Mouse (Mus musculus) hindbrain, embryonic 15.5 days (tissue): ENCODE measurements around the gene Coro2a. TPM values are rescaled to one million over a fixed set of nuclear protein-coding genes. Genes with fewer than 3 reads are reported as not detected.
"Not testable (repeated sequence)": the region's sequence is repeated elsewhere in the genome, so short reads cannot be mapped to it uniquely, and the experiment has no call there.

Experiments used
- ATAC-seq: fragments of 200-750 bp; cut with Nextera tagmentation; 2 replicates; pipeline ENCODE4 v1.8.0; 2017; ENCODE audit warnings: low read depth, moderate number of reproducible peaks, moderate TSS enrichment; ENCODE audit not compliant: low FRiP score
- H3K27ac ChIP-seq: fragments of 300-500 bp; sonication (generic); replicated peaks from 2 replicates; pipeline ENCODE4 v1.5.1; 2015; ENCODE audit warnings: mild to moderate bottlenecking, inconsistent platforms
- H3K27me3 ChIP-seq: fragments of 300-500 bp; sonication (generic); 2 replicates; pipeline ENCODE4 v1.6.1; 2015; ENCODE audit warnings: control low read depth, inconsistent platforms
- H3K36me3 ChIP-seq: fragments of 300-500 bp; sonication (generic); 2 replicates; pipeline ENCODE4 v1.6.1; 2015; ENCODE audit warnings: control low read depth, inconsistent platforms
- H3K4me1 ChIP-seq: fragments of 300-500 bp; sonication (generic); replicated peaks from 2 replicates; pipeline ENCODE4 v1.6.1; 2015; ENCODE audit warnings: control low read depth, inconsistent platforms
- H3K4me2 ChIP-seq: fragments of 300-500 bp; sonication (generic); 2 replicates; pipeline ENCODE4 v1.6.1; 2015; ENCODE audit warnings: moderate library complexity, mild to moderate bottlenecking, inconsistent platforms
- H3K4me3 ChIP-seq: fragments of 300-500 bp; sonication (generic); 2 replicates; pipeline ENCODE4 v1.5.1; 2015; ENCODE audit warnings: mild to moderate bottlenecking, inconsistent platforms
- H3K9ac ChIP-seq: fragments of 300-500 bp; sonication (generic); 2 replicates; pipeline ENCODE4 v1.6.1; 2015; ENCODE audit warnings: inconsistent platforms
- H3K9me3 ChIP-seq: fragments of 300-500 bp; sonication (generic); 2 replicates; pipeline ENCODE4 v1.6.1; 2016; ENCODE audit warnings: control low read depth, inconsistent platforms
- WGBS: fragments of 180-500 bp; shearing (Covaris S2); methylation state at CpG from one replicate; pipeline ENCODE4 v1.1.7; 2015; 5-methylcytosine and 5-hydroxymethylcytosine counted together
- polyA plus RNA-seq: library from polyadenylated mRNA; unstranded; fragments of >200 nt; fragmentation: Nextera tagmentation; extraction: Ambion mirVana; gene quantifications from 2 replicates; pipeline ENCODE4 v1.2.1, GENCODE M21; 2015

Gene Coro2a
- polyA plus RNA-seq, 1 experiment from 2014 or later: 10.5 TPM

- no peak overlapping the region for H3K27ac ChIP-seq
- H3K9me3 ChIP-seq: no peaks in the 10 kb centered on the region
- 0 out of 2 replicates have a peak, but pooled peaks cover 3% of the 10 kb centered on the region for H3K4me1 ChIP-seq
- H3K9ac ChIP-seq: no peak overlapping the region
- ATAC-seq: no peak
- 90% methylated on average over 9 of the region's 9 CpGs for WGBS
- H3K4me3 ChIP-seq: no peak overlapping the region
- no peaks in the 10 kb centered on the region for H3K36me3 ChIP-seq
- H3K4me2 ChIP-seq: no peak overlapping the region
- H3K27me3 ChIP-seq: no peaks in the 10 kb centered on the region
Measured at GRCm38 (mm10) chr4:46591833-46592520, 10.0 kb downstream of the Coro2a start.

- no peak overlapping the region for H3K4me2 ChIP-seq
- no peaks in the 10 kb centered on the region for H3K9me3 ChIP-seq
- H3K27me3 ChIP-seq: no peaks in the 10 kb centered on the region
- WGBS: 83% methylated on average over 4 of the region's 4 CpGs
- H3K36me3 ChIP-seq: no peaks in the 10 kb centered on the region
- no peak overlapping the region for H3K9ac ChIP-seq
- H3K4me1 ChIP-seq: no peaks in the 10 kb centered on the region
- no peak overlapping the region for H3K27ac ChIP-seq
- ATAC-seq: no peak
- H3K4me3 ChIP-seq: no peak overlapping the region
Measured at GRCm38 (mm10) chr4:46590810-46591209, 11.2 kb downstream of the Coro2a start.

DNA sequence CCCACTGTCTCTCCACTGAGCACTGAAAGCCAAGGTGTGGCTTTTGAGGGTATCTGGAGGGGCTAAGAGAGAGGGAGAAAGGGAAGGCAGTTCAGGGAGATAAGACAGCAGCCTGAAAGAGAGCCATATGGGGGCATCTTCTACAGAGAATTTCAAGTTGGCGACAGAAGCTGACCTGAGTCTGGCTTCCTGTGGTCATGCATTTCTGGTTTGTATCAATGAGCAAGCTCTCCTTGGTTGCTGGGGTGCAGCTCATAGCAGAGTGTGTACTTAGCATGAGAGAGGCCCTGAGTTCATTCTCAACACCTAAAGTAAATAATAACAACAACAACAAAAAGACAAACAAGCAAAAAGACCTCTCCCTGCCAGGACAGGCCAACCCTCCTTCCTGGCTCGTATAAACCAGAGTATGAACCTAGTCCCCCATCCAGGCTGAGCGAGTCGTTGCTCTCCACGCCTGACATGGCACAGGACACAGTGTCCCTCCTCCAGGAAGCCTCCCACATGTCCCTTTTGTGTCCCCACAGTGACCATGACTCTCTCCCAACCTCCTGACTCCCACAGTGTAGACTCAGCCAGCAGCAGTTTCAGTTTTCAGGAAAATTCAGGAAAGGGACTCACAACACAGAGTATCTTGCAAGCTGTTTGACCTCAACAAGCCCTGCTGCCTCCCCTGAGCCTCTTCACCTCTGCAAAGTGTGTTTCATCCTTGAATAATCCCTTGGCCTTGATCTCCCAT lies 11.9 kb downstream of the Coro2a start:
- Histone ChIP-seq H3K4me2 (no peak overlapping the region), H3K27ac (no peak overlapping the region), H3K4me3 (no peak overlapping the region), H3K36me3 (no peaks in the 10 kb centered on the region), H3K4me1 (no peaks in the 10 kb centered on the region), H3K27me3 (no peaks in the 10 kb centered on the region), H3K9ac (no peak overlapping the region), H3K9me3 (no peaks in the 10 kb centered on the region)
- 75% methylated on average over 5 of the region's 5 CpGs for WGBS
- ATAC-seq: no peak

GRCm38 (mm10) chr4:46589151-46589550 lies 12.9 kb downstream of the Coro2a start:
- WGBS: 87% methylated on average over 8 of the region's 8 CpGs
- H3K4me3 ChIP-seq: no peak overlapping the region
- no peak overlapping the region for H3K4me2 ChIP-seq
- no peaks in the 10 kb centered on the region for H3K27me3 ChIP-seq
- no peaks in the 10 kb centered on the region for H3K36me3 ChIP-seq
- no peak overlapping the region for H3K9ac ChIP-seq
- no peaks in the 10 kb centered on the region for H3K9me3 ChIP-seq
- H3K4me1 ChIP-seq: no peaks in the 10 kb centered on the region
- no peak overlapping the region for H3K27ac ChIP-seq
- ATAC-seq: no peak

GRCm38 (mm10) chr4:46586473-46586872 lies 15.5 kb downstream of the Coro2a start:
- no peaks in the 10 kb centered on the region for H3K4me1 ChIP-seq
- no peaks in the 10 kb centered on the region for H3K36me3 ChIP-seq
- H3K4me3 ChIP-seq: no peak overlapping the region
- no peak for ATAC-seq
- no peaks in the 10 kb centered on the region for H3K9me3 ChIP-seq
- 71% methylated on average over 4 of the region's 4 CpGs for WGBS
- no peak overlapping the region for H3K4me2 ChIP-seq
- no peak overlapping the region for H3K27ac ChIP-seq
- no peak overlapping the region for H3K9ac ChIP-seq
- no peaks in the 10 kb centered on the region for H3K27me3 ChIP-seq

DNA sequence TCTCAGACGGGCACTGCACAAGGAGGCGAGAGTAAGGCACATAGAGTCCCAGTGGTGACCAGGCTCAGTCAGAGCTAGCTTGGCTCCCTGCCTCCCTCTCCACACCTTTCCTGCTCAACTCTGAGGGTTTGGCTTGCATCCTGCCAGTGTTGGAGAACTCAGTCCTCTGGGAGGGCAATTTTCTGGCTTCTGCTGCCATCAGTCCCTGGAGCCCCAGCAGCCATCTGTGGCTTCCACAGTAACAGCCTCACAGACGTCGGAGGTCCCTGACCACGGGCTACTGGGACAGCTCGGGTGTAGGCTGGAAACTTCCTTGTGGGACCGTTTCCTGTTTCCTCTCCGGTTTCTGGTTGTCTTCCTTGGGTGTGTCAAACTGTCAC lies 16.2 kb downstream of the Coro2a start:
- Histone ChIP-seq H3K27me3 (no peaks in the 10 kb centered on the region), H3K9me3 (no peaks in the 10 kb centered on the region), H3K27ac (no peak overlapping the region), H3K4me1 (no peaks in the 10 kb centered on the region), H3K36me3 (no peaks in the 10 kb centered on the region), H3K4me3 (no peak overlapping the region), H3K4me2 (no peak overlapping the region), H3K9ac (no peak overlapping the region)
- 73% methylated on average over 8 of the region's 8 CpGs for WGBS
- ATAC-seq: no peak

DNA sequence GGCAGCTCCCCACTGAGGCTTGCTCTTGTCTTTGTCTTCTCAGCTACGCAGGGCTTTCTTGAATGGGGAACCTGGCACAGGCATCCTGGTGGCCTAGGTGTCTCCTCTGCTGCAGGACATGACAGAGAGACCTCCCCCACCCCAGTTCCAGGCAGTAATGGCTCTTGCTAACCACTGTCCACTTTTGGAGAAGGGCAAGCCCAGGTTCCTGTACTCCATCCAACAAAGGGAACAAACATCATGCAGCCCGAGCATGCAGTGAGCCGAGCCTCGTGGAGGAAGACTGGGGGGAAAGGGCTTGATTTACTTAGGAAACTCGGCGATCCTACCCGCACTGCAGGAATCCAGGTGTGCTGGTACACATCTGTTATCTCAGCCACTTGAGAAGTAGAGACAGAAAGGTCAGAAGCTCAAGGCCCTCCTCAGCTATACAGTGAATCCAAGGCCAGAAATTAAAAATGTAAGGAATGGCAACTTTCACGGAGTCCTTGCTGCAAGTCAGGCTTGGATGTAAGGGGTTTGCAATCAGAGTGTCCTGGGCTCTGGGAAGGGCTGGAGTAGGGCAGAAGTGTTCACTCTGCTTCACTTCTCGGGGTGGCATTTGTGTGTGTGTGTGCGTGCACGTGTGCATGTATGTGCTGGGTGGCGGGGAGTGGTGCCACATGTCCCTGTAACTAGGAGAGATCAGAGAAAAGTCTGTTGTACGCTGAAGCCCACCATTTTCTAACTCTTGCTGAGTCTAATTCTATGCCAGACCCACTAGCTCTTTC lies 16.8 kb downstream of the Coro2a start:
- Histone ChIP-seq H3K4me2 (no peak overlapping the region), H3K9ac (no peak overlapping the region), H3K27me3 (no peaks in the 10 kb centered on the region), H3K4me3 (no peak overlapping the region), H3K4me1 (no peaks in the 10 kb centered on the region), H3K36me3 (no peaks in the 10 kb centered on the region), H3K9me3 (no peaks in the 10 kb centered on the region), H3K27ac (no peak overlapping the region)
- no peak for ATAC-seq
- 72% methylated on average over 13 of the region's 13 CpGs for WGBS

- H3K27me3 ChIP-seq, H3K9ac ChIP-seq, H3K27ac ChIP-seq, H3K36me3 ChIP-seq, H3K9me3 ChIP-seq, ATAC-seq, H3K4me2 ChIP-seq, H3K4me3 ChIP-seq, H3K4me1 ChIP-seq: not testable (repeated sequence)
- WGBS: 86% methylated on average over 3 of the region's 3 CpGs
Measured at GRCm38 (mm10) chr4:46584536-46584935, 17.5 kb downstream of the Coro2a start.

GRCm38 (mm10) chr4:46584084-46584483 lies 17.9 kb downstream of the Coro2a start:
- H3K4me2 ChIP-seq, H3K4me3 ChIP-seq, H3K9me3 ChIP-seq, H3K27ac ChIP-seq, H3K9ac ChIP-seq, H3K4me1 ChIP-seq, ATAC-seq, H3K36me3 ChIP-seq, H3K27me3 ChIP-seq: not testable (repeated sequence)
- 97% methylated on average over 2 of the region's 6 CpGs for WGBS

- H3K9ac ChIP-seq, H3K9me3 ChIP-seq, H3K4me1 ChIP-seq, H3K4me2 ChIP-seq, H3K4me3 ChIP-seq, H3K27ac ChIP-seq, H3K27me3 ChIP-seq, ATAC-seq, H3K36me3 ChIP-seq: not testable (repeated sequence)
- WGBS: 92% methylated on average over 9 of the region's 9 CpGs
Measured at GRCm38 (mm10) chr4:46582024-46582423, 20.0 kb downstream of the Coro2a start.

DNA sequence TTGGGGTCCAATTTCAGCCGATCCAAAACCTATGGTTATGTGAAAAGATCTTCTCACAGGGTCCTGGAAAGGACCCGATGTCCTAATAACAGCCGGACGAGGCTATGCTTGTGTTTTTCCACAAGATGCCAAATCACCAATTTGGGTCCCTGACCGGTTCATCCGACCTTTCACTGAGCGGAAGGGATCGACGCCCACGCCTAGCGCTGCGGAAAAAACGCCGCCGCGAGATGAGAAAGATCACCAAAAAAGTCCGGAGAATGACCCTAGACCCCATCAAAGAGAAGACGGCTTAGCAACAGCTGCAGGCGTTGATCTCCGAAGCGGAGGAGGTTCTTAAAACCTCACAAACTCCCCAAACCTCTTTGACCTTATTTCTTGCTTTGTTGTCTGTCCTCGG lies 20.4 kb downstream of the Coro2a start:
- H3K9me3 ChIP-seq, H3K4me3 ChIP-seq, ATAC-seq, H3K36me3 ChIP-seq, H3K9ac ChIP-seq, H3K4me2 ChIP-seq, H3K4me1 ChIP-seq, H3K27me3 ChIP-seq, H3K27ac ChIP-seq: not testable (repeated sequence)
- WGBS: 93% methylated on average over 22 of the region's 22 CpGs

- not testable (repeated sequence) for H3K4me1 ChIP-seq, H3K27me3 ChIP-seq, H3K9ac ChIP-seq, H3K4me3 ChIP-seq, H3K4me2 ChIP-seq, H3K9me3 ChIP-seq, H3K27ac ChIP-seq, H3K36me3 ChIP-seq, ATAC-seq
- WGBS: 93% methylated on average over 15 of the region's 15 CpGs
Measured at GRCm38 (mm10) chr4:46580799-46581243, 21.2 kb downstream of the Coro2a start.
